Mouse (Mus musculus): ENCODE data around the gene Dip2c. TPM values are rescaled to one million over a fixed set of nuclear protein-coding genes. Genes with fewer than 3 reads are reported as not detected.

Gene Dip2c
- polyA plus RNA-seq, 1 experiment from 2014 or later: 22.1 TPM

DNA sequence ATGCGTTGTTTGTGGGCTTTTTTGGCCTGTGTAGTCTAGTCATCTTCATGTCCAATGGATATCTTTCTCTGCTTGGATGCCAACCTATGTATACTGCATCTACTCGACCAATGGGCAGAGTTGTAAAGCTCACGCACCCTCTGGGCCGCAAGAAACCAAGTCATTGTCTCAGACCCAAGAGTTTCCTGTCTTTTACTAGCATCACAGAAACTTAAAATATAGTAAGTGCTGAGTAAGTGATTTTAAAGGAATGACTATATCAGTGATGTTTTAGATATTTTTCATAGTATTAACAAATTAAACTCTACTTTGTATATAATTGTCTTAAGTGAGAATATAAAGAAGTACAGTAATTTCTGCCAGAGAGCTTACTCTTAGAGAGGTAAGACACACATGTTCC, 145.6 kb downstream of the Dip2c start:
- Histone ChIP-seq H3K4me1 (ENCODE audit: control insufficient read depth, insufficient read depth, low read length) (no peaks in the 10 kb centered on the region), H3K27ac (replicated peaks; ENCODE audit: low read depth, low read length) (no peak overlapping the region), H3K27me3 (ENCODE audit: control insufficient read depth, insufficient read depth, low read length) (no peaks in the 10 kb centered on the region), H3K9ac (replicated peaks; ENCODE audit: low read length) (no peak overlapping the region), H3K9me3 (ENCODE audit: control insufficient read depth, low read length) (no peaks in the 10 kb centered on the region), H3K4me3 (replicated peaks; ENCODE audit: low read depth, low read length) (no peak overlapping the region), H3K36me3 (ENCODE audit: control insufficient read depth, insufficient read depth, low read length) (no peaks in the 10 kb centered on the region), H3K4me2 (ENCODE audit: low read length) (no peak overlapping the region)
- WGBS: 97% methylated on average over 4 of the region's 4 CpGs
- no peak for ATAC-seq (ENCODE audit: low FRiP score, low TSS enrichment)
- DNase-seq: no peak

DNA sequence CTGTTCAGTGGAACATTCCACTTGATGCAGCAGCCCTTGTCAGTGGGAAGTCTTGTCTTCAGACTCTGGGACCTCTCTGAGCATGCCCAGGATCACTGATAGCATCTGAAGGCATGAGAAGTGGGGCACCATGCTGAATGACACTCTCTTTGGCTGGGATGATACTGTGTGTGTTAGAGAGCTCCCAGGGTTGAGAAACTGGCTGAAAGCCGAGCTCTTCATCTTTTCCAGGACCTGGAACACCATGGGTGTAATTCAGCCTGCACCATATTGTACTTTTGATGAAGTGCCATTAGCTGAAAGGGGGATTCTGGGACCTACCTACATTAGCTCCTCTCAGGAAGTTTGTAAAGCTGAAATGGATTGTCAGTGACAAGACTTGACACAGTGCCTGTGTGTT, 146.5 kb downstream of the Dip2c start:
- Histone ChIP-seq H3K27me3 (ENCODE audit: control insufficient read depth, insufficient read depth, low read length) (no peaks in the 10 kb centered on the region), H3K4me3 (replicated peaks; ENCODE audit: low read depth, low read length) (no peak overlapping the region), H3K9me3 (ENCODE audit: control insufficient read depth, low read length) (no peaks in the 10 kb centered on the region), H3K27ac (replicated peaks; ENCODE audit: low read depth, low read length) (no peak overlapping the region), H3K36me3 (ENCODE audit: control insufficient read depth, insufficient read depth, low read length) (no peaks in the 10 kb centered on the region), H3K9ac (replicated peaks; ENCODE audit: low read length) (no peak overlapping the region), H3K4me1 (ENCODE audit: control insufficient read depth, insufficient read depth, low read length) (no peaks in the 10 kb centered on the region), H3K4me2 (ENCODE audit: low read length) (no peak overlapping the region)
- DNase-seq: no peak
- 75% methylated on average over 1 of the region's 1 CpGs for WGBS
- no peak for ATAC-seq (ENCODE audit: low FRiP score, low TSS enrichment)

DNA sequence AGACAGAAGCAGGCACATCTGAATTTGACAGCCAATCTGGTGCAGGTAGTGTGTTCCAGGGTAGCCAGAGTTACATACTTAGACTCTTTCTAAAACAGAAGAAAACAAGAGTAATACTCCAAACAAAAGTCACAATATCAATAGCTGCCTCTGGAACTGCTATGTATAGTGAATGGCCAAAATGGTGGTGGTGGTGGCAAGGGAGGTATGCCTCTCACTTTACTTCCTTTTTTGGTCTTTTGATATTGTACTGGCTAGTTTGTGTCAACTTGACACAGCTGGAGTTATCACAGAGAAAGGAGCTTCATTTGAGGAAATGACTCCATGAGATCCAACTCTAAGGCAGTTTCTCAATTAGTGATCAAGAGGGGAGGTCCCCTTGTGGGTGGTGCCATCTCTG, 148.1 kb downstream of the Dip2c start:
- H3K36me3 ChIP-seq (ENCODE audit: control insufficient read depth, insufficient read depth, low read length): no peaks in the 10 kb centered on the region
- ATAC-seq (ENCODE audit: low FRiP score, low TSS enrichment) (no peak), DNase-seq (no peak)
- no peak overlapping the region for H3K4me3 ChIP-seq (replicated peaks; ENCODE audit: low read depth, low read length)
- H3K9ac ChIP-seq (replicated peaks; ENCODE audit: low read length): no peak overlapping the region
- no peak overlapping the region for H3K4me2 ChIP-seq (ENCODE audit: low read length)
- no peak overlapping the region for H3K27ac ChIP-seq (replicated peaks; ENCODE audit: low read depth, low read length)
- no peaks in the 10 kb centered on the region for H3K4me1 ChIP-seq (ENCODE audit: control insufficient read depth, insufficient read depth, low read length)
- H3K27me3 ChIP-seq (ENCODE audit: control insufficient read depth, insufficient read depth, low read length): no peaks in the 10 kb centered on the region
- H3K9me3 ChIP-seq (ENCODE audit: control insufficient read depth, low read length): no peaks in the 10 kb centered on the region

GRCm38 (mm10) chr13:9426267-9426666, 149.9 kb downstream of the Dip2c start:
- no peak for DNase-seq
- Histone ChIP-seq H3K27me3 (ENCODE audit: control insufficient read depth, insufficient read depth, low read length) (no peaks in the 10 kb centered on the region), H3K4me1 (ENCODE audit: control insufficient read depth, insufficient read depth, low read length) (no peaks in the 10 kb centered on the region), H3K36me3 (ENCODE audit: control insufficient read depth, insufficient read depth, low read length) (no peaks in the 10 kb centered on the region), H3K4me2 (ENCODE audit: low read length) (no peak overlapping the region), H3K4me3 (replicated peaks; ENCODE audit: low read depth, low read length) (no peak overlapping the region), H3K9ac (replicated peaks; ENCODE audit: low read length) (no peak overlapping the region), H3K27ac (replicated peaks; ENCODE audit: low read depth, low read length) (no peak overlapping the region), H3K9me3 (ENCODE audit: control insufficient read depth, low read length) (no peaks in the 10 kb centered on the region; the same call in 1 of the 2 replicates)
- no peak for ATAC-seq (ENCODE audit: low FRiP score, low TSS enrichment)

DNA sequence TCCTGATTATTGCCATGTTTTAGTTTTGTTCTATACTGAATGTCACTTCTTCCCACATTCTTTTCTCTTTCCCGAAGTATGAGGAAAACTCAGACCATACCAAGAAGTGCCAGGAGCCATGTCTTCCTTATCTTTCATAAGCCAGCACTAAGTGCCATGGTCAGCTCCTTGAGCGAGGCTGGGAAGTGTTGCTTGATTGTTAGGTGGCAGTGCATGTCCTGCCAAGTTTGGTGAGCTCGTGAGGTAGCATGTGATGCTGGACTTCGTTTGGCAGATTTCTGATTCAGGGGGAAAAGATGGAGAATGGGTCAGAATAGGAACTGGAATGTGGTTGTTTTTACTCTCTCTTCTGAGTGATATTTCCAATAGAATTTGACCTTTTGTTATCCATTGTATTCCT, 150.5 kb downstream of the Dip2c start:
- DNase-seq: no peak
- Histone ChIP-seq H3K4me1 (ENCODE audit: control insufficient read depth, insufficient read depth, low read length) (no peaks in the 10 kb centered on the region), H3K27me3 (ENCODE audit: control insufficient read depth, insufficient read depth, low read length) (no peaks in the 10 kb centered on the region), H3K36me3 (ENCODE audit: control insufficient read depth, insufficient read depth, low read length) (no peaks in the 10 kb centered on the region), H3K27ac (replicated peaks; ENCODE audit: low read depth, low read length) (no peak overlapping the region), H3K4me3 (replicated peaks; ENCODE audit: low read depth, low read length) (no peak overlapping the region), H3K9me3 (ENCODE audit: control insufficient read depth, low read length) (no peaks in the 10 kb centered on the region; the same call in 1 of the 2 replicates), H3K4me2 (ENCODE audit: low read length) (no peak overlapping the region), H3K9ac (replicated peaks; ENCODE audit: low read length) (no peak overlapping the region)
- ATAC-seq (ENCODE audit: low FRiP score, low TSS enrichment): no peak
- 85% methylated on average over 4 of the region's 4 CpGs for WGBS

DNA sequence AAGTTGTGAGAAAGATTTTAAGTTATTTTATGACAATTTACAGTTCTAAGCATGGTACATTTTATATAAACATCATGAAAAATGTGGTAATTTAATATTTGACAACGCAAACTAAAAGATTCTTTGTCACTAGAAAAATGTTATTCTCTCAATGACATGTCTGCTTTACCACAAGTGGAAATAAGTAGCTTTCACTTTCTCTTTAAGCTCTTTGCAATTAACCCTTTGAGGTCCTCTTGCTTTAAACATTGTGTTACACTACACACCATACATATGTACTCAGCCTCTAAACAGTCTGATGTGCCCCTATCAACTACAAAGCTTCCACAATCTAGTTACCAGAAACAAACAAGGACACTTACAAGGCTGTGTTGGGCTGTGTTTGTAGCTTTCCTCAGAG, 153.6 kb downstream of the Dip2c start:
- DNase-seq (no peak), ATAC-seq (ENCODE audit: low FRiP score, low TSS enrichment) (no peak)
- no peaks in the 10 kb centered on the region for H3K27me3 ChIP-seq (ENCODE audit: control insufficient read depth, insufficient read depth, low read length)
- H3K9me3 ChIP-seq (ENCODE audit: control insufficient read depth, low read length): no peaks in the 10 kb centered on the region; the same call in 1 of the 2 replicates
- no peaks in the 10 kb centered on the region for H3K36me3 ChIP-seq (ENCODE audit: control insufficient read depth, insufficient read depth, low read length)
- 97% methylated on average over 1 of the region's 1 CpGs for WGBS
- no peak overlapping the region for H3K27ac ChIP-seq (replicated peaks; ENCODE audit: low read depth, low read length)
- no peak overlapping the region for H3K9ac ChIP-seq (replicated peaks; ENCODE audit: low read length)
- H3K4me2 ChIP-seq (ENCODE audit: low read length): no peak overlapping the region
- H3K4me3 ChIP-seq (replicated peaks; ENCODE audit: low read depth, low read length): no peak overlapping the region
- no peaks in the 10 kb centered on the region for H3K4me1 ChIP-seq (ENCODE audit: control insufficient read depth, insufficient read depth, low read length)

DNA sequence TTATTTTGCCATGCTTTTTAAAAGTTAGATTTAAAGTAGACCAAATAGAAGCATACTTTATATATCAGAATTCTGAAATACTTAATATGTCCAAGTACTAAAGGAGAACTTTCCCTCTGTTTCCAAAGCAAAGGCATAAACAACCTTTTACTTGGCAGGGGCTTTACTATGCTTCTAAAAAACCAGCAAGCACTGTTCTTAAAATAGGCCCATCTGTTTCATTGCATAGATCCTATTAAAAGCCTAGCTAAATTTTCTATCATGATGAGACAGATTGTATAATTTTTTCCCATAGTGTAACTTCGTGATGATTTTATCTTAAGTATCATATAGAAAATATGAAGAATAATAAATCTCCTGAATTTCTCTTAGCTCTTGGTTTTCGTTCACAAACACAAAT, 154.4 kb downstream of the Dip2c start:
- ATAC-seq (ENCODE audit: low FRiP score, low TSS enrichment) (no peak), DNase-seq (no peak)

DNA sequence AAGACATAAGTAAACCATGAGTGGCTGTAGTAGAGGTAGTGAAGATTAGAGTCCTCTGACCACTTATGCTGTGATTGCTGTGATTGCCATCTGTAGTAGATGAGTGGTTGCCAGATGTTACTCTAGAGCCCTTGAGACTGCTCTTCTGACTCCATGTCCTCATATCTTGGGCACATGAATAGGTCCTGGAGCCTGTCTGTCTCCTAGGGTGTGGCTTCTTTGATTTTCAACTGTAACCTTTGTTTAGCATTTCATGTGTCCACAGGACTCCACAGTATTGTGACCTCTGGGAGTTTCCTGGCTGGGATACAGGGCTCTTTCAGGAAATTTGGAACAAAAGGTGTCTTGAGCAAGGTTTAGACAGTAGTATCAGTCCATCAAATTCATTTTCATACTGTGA, 155.1 kb downstream of the Dip2c start:
- H3K27ac ChIP-seq (replicated peaks; ENCODE audit: low read depth, low read length): no peak overlapping the region
- H3K4me3 ChIP-seq (replicated peaks; ENCODE audit: low read depth, low read length): no peak overlapping the region
- no peaks in the 10 kb centered on the region for H3K36me3 ChIP-seq (ENCODE audit: control insufficient read depth, insufficient read depth, low read length)
- H3K4me1 ChIP-seq (ENCODE audit: control insufficient read depth, insufficient read depth, low read length): no peaks in the 10 kb centered on the region
- DNase-seq (no peak), ATAC-seq (ENCODE audit: low FRiP score, low TSS enrichment) (no peak)
- H3K9ac ChIP-seq (replicated peaks; ENCODE audit: low read length): no peak overlapping the region
- H3K27me3 ChIP-seq (ENCODE audit: control insufficient read depth, insufficient read depth, low read length): no peaks in the 10 kb centered on the region
- no peaks in the 10 kb centered on the region; the same call in 1 of the 2 replicates for H3K9me3 ChIP-seq (ENCODE audit: control insufficient read depth, low read length)
- no peak overlapping the region for H3K4me2 ChIP-seq (ENCODE audit: low read length)

More for the DNA sequence above, 154.4 kb downstream of the Dip2c start:
- 97% methylated on average over 2 of the region's 2 CpGs for WGBS
- Histone ChIP-seq H3K36me3 (ENCODE audit: control insufficient read depth, insufficient read depth, low read length) (no peaks in the 10 kb centered on the region), H3K4me2 (ENCODE audit: low read length) (no peak overlapping the region), H3K4me1 (ENCODE audit: control insufficient read depth, insufficient read depth, low read length) (no peaks in the 10 kb centered on the region), H3K9ac (replicated peaks; ENCODE audit: low read length) (no peak overlapping the region), H3K9me3 (ENCODE audit: control insufficient read depth, low read length) (no peaks in the 10 kb centered on the region; the same call in 1 of the 2 replicates), H3K4me3 (replicated peaks; ENCODE audit: low read depth, low read length) (no peak overlapping the region), H3K27me3 (ENCODE audit: control insufficient read depth, insufficient read depth, low read length) (no peaks in the 10 kb centered on the region), H3K27ac (replicated peaks; ENCODE audit: low read depth, low read length) (no peak overlapping the region)

DNA sequence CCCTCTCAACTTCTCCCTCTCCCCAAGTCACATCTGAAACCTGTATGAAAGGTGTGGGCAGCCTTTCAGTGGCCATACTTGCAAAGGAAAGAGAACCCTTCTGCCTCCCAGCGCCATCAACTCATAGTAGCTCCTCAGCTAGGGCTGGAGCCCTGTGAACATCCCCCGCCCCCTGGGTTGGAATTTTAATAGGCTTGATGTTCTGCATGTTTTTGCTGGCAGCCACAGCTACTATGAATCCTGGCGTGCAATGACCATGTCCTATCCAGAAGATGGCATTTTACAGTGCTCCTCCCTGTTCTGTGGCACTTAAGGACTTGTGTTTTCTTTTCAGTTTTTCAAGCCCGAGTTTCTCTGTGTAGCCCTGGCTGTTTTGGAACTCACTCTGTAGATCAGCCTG, 166.7 kb downstream of the Dip2c start:
- ATAC-seq (ENCODE audit: low FRiP score, low TSS enrichment) (no peak), DNase-seq (no peak)
- no peaks in the 10 kb centered on the region for H3K4me1 ChIP-seq (ENCODE audit: control insufficient read depth, insufficient read depth, low read length)
- no peak overlapping the region for H3K27ac ChIP-seq (replicated peaks; ENCODE audit: low read depth, low read length)
- no peak overlapping the region for H3K4me3 ChIP-seq (replicated peaks; ENCODE audit: low read depth, low read length)
- no peaks in the 10 kb centered on the region for H3K36me3 ChIP-seq (ENCODE audit: control insufficient read depth, insufficient read depth, low read length)
- WGBS: 87% methylated on average over 4 of the region's 4 CpGs
- H3K9ac ChIP-seq (replicated peaks; ENCODE audit: low read length): no peak overlapping the region
- 0 out of 2 replicates have a peak, but pooled peaks cover 4% of the 10 kb centered on the region for H3K9me3 ChIP-seq (ENCODE audit: control insufficient read depth, low read length)
- no peaks in the 10 kb centered on the region for H3K27me3 ChIP-seq (ENCODE audit: control insufficient read depth, insufficient read depth, low read length)
- no peak overlapping the region for H3K4me2 ChIP-seq (ENCODE audit: low read length)

Data from midbrain, embryonic 14.5 days (tissue).